Mouse (Mus musculus): ENCODE measurements around the gene Gm20388.

The Gm20388 gene

DNA sequence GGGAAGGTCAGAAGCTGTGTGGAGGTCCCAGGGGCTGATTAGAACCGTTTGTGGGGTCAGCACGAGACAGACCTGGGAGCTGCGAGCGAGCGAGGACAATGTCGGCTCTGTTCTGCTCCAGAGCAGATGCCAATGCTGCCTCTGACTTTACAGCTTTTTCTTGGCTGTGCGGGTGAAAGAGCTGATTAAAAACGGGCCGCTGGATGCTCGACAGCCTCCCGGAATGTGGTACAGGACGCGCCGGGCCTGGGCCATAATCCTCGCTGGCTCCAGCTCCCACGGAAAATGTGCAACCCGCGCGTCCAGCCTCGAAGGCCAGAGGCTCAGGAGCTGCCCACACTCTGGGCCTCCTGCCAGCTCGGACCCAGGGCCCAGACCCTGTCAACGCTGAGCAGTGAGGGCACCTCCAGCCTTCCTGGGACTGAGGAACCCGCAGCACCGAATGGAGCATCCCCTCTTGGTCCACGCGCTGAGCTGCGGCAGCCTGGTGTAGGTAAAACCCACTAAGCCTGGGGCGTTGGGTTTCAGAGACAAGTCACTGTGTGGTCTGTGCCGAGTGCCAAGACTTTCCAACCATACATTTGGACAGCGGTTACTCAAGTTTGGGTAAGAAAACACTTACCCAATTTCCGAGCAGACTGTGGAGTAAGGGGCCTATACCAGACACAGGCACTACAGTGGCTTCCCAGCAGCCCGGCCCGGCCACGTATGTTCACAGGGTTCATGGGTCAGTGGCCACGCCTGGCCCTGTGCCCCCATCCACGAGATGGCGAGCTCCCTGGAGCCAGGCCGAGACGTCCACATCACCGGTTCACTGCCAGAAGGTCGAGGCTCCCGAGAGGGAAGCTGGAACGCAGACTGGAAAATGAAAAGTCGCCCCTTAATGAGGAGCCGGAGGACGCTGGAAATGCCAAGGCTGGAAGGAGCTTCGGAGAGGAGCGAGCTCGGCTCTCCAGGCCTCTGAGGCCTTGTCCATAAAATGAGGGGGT, 1557.7 kb downstream of the Gm20388 start:
- DNase-seq (ENCODE audit: low read depth), result peak; percentile 12

DNA sequence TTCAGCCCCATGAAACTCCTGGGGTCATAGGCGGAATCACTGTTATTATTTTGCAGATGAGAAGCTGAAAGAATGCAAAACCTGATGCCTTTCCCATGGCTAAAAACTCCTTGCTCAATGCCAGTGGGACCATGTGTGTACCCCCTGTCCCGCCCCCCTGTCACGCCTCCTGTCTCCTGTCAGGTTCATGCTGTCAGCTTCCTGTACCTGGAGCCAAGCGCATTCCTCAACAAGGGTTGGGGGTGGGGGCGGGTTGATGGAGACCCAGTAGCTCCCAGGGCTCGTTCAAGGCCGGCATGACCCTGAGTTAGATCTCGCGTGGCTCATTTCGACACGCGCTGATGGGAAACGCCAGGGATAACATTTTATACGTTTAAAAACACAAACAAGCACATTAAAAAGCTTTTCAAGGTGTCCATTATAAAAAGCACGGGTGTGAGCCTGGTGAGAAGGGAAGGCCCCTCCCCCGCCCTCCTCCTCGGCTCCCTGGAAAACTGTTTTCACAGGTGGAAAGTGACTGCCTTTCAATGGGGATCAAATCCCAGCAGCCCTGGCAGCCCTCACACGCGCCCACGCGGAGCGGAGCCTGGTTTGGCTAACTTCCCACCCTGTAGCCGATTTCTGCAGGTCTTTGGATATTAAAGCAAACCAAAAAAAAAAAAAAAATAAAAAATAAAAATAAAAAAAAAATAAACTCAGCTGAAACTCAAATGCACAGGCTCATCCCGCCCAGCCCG, 1563.7 kb downstream of the Gm20388 start:
- DNase-seq (ENCODE audit: low read depth), result no peak

DNA sequence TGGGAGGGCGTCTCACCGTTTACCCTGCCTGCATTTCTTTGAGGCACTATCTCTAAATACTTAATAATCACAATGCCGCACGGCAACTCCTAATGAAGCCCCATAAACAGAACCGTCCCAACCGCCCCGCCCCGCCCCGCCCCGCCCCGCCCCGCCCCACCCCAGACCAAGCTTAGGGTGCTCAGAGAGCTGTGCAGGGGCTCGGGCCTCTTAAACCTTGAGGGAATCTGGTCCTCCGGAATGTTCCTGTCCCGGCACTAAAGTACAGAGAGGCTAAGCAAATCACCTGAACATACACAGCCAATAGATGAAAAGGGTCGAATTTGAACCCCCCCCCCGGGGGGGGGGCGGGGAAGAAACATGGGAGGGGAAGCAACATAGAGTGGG, 1564.2 kb downstream of the Gm20388 start:
- DNase-seq (ENCODE audit: low read depth), result no peak

- peak; percentile 69 for DNase-seq (ENCODE audit: low read depth)
Observed at GRCm38 (mm10) chr8:121477851-121478547, 1567.4 kb downstream of the Gm20388 start.

DNA sequence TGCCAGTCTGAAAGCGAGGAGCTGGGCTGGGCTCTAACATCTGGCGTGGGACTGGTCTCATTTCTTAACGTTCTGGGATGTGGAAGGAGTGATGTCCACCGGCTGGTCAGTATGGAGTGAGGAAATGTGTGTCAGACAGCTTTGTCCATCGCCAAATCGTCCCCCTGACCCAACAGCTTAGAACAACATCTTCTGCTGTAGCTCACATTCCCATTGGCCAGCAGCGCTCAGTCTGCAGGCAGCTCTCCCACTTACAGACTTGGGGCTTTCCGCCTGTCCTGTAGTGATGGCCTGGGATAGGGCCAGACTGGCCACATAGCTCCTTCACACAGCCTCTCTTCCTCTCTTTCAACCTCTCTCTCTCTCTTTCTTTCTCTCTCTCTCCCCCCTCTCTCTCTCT, 1568.5 kb downstream of the Gm20388 start:
- no peak for DNase-seq (ENCODE audit: low read depth)

DNA sequence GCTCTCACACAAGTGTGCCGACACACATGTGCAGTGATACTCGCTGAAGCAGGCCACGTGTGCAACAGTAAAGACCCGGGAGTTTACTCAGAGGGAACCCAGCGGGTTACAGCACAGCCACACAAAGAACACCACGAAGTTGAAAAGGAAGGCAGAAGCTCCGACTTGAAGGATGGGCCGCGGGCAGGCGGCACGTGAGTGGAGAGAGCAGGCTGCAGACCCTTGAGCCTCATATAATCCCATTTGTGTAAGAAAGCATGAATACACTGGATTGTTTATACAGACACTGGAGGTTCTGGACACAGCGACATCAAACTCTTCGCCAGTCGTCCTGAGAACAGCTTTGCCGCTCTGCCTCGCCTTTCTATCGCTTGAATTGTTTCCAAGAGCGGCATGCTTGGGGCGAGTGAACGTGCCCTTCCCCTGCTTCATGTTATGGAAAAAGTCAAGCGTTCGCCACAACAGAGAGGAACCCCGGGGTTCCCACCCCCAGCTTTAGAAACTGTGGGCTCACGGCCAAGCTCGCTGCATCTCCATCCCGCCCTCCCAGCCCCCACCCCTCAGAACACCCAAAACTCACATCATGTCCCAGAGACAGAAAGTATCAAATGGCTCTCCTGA, 1569.9 kb downstream of the Gm20388 start:
- DNase-seq (ENCODE audit: low read depth), result no peak

- no peak for DNase-seq (ENCODE audit: low read depth)
Observed at GRCm38 (mm10) chr8:121484072-121484782, 1573.6 kb downstream of the Gm20388 start.

GRCm38 (mm10) chr8:121491633-121492032, 1581.0 kb downstream of the Gm20388 start:
- peak; percentile 20 for DNase-seq (ENCODE audit: low read depth)

GRCm38 (mm10) chr8:121497621-121498020, 1587.0 kb downstream of the Gm20388 start:
- DNase-seq (ENCODE audit: low read depth), result peak; percentile 38

GRCm38 (mm10) chr8:121511751-121512150, 1601.1 kb downstream of the Gm20388 start:
- no peak for DNase-seq (ENCODE audit: low read depth)

- DNase-seq (ENCODE audit: low read depth), result peak; percentile 94
Observed at GRCm38 (mm10) chr8:121513429-121513828, 1602.8 kb downstream of the Gm20388 start.

DNA sequence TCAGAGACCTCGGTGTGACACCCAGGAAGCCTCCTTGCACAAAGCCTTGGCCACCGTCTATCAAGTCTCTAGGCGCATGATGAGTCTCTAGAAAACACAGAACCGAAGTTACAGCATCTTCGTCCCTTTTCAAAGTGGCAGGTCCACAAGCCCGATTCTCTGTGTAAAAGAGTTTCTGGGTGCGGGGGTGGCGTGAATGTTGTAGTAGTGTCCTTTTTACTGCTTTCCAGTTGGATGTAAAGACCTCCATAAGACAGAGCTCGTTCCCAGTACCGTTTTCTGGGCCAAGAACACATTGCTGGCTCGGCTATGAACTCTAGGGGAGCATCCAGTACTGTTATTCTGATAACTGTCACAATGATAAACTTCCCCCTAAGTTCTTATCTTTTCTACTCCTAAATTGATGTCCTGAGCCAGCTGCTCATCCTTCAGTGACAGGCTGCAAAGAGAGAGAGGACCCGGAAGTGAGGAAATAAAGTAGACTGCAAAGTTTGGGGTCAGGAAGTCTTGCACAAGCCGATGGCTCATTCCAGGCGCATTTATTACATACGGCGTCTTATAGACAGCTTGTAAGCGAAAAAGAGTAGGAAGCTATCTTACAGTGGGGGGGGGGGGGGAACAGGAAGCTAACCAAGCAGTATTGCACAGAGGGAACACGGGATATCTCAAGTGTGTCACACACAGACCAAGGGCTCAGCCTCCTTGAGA, 1614.6 kb downstream of the Gm20388 start:
- no peak for DNase-seq (ENCODE audit: low read depth)

- peak; percentile 13 for DNase-seq (ENCODE audit: low read depth)
Observed at GRCm38 (mm10) chr8:121526811-121527550, 1616.3 kb downstream of the Gm20388 start.

- DNase-seq (ENCODE audit: low read depth), result no peak
Observed at GRCm38 (mm10) chr8:121527751-121528150, 1617.1 kb downstream of the Gm20388 start.

DNA sequence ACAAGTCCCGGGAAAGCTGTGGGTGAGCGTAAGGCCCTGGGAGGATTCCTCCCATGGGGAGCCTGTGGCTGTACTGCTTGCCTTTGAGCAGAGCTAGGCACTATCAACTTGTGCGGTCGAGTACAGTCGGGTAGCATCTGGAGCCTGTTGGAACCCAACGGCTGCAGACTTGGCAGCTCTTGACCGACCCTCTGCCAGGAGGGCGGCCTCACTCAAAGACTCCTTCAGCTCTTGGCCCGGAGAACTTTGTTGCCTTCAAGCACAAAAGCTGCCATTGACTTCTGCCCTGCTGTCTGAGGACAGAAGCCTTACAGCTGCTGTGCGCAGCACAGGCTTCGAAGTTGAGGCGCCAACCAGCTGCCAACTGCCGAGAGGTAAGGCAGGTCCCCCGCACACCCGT, 1618.1 kb downstream of the Gm20388 start:
- DNase-seq (ENCODE audit: low read depth), result no peak

DNA sequence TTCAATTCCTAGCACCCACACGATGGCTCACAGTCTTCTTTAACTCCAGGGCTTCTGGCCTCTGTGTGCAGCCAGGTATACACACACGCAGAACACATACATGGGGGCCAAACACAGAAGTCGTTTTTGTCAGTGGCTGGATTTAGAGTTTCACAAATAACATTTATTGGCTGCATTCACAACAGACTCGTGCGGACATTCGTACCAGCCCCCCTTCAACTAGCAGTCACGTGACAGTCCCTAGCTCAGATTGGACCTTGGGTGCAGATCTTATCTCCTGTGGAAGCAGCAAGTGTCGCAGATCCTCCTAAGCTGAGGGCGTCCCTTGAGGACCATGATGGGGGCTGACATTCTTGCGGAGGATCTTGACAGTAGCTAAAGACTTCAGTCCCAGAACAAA, 1620.0 kb downstream of the Gm20388 start:
- DNase-seq (ENCODE audit: low read depth), result no peak

DNA sequence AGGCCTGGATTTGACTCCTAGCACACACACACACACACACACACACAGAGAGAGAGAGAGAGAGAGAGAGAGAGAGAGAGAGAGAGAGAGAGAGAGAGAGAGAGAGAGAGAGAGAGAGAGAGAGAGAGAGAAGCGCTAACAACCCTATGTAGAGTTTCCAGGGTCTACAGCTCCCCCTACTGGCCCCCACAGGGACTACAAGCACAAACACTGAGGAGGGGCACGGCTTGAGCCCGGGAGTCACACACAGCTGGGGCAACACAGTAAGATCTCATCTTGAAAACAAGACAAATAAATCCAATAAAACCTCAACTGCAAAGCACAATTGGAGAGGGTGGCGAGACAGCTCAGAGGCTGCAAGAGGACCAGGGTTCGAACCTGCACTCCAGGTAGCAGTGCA, 1621.7 kb downstream of the Gm20388 start:
- peak; percentile 67 for DNase-seq (ENCODE audit: low read depth)

DNA sequence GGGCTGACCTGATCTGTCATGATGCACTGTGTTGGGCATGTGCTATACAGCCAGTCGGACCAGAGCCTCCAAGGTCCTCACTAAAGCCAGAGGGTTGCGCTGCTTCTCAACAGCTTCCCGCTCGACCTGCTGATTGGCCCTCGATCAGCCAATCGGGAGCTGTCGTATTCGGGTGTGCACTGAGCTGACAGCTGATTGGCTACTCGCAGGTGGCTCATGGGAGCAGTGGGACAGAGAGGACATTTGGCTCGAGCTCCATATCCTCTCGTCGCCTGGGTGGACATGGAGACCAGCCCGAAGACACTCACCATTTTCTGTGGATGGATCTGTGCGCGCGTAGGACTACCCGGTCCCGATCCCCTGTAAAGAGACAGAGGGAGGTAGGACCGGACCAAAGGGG, 1631.2 kb downstream of the Gm20388 start:
- DNase-seq (ENCODE audit: low read depth), result no peak

DNA sequence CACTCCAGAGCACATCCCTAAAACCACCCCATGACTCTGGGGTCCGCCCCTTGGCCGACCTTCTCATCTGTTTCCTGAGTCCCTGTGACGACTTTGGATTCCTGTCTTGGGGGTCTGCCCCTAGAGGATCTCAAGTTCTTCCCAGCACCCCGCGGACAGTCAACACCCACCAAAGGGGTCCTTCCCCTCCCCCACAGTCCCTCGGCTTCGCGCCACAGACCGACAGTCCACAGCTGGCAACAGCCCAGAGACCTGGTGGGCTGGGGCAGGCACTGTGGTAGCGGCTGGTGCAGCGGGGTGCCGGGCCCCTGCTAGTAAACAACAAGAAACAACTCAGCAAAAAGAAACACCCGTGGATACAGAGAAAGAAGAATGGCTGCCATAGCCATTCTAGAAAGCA, 1632.3 kb downstream of the Gm20388 start:
- no peak for DNase-seq (ENCODE audit: low read depth)

- no peak for DNase-seq (ENCODE audit: low read depth)
Observed at GRCm38 (mm10) chr8:121544276-121544785, 1633.7 kb downstream of the Gm20388 start, which contains the start of gene 1700018B08Rik. Gene 1700018B08Rik (minus strand): TSS chr8:121544320.

Measured in NIH3T3 (cell line).